Mouse (Mus musculus) stomach, adult 2 months (tissue): ENCODE measurements around the gene Mag. TPM values are rescaled to one million over a fixed set of nuclear protein-coding genes. Genes with fewer than 3 reads are reported as not detected.

Source experiments
- polyA plus RNA-seq: library from polyadenylated mRNA; depleted of rRNA; stranded (reverse); fragments of >200 nt; gene quantifications from 2 replicates; pipeline ENCODE4 v1.2.3, GENCODE M21; 2012; rRNA removed

The Mag gene
- 0.23 and 0.74 TPM in 2 replicates for polyA plus RNA-seq

DNA sequence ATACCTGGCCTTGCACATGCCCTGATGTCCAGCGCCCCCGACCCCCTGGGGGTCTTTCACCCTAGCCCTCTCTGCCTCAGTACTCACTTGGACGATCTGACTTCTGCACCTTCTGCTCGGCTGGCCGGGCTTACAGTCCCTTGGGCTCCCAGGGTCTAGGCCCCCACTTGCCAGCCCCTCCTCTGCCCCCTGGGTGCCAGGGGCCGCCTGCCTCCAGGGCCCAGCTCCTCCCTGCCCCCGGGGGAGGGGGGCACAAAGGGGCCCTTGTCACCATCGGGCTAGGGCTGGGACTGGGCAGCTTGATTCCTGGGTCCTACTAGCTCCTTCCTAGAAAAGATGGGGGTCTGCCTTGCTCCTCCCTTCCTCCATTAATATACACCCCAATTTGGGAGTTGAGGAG, at the start of gene Mag:
TSS of gene Mag (minus strand) at position 142 of the 400 bp plus-strand sequence.

DNA sequence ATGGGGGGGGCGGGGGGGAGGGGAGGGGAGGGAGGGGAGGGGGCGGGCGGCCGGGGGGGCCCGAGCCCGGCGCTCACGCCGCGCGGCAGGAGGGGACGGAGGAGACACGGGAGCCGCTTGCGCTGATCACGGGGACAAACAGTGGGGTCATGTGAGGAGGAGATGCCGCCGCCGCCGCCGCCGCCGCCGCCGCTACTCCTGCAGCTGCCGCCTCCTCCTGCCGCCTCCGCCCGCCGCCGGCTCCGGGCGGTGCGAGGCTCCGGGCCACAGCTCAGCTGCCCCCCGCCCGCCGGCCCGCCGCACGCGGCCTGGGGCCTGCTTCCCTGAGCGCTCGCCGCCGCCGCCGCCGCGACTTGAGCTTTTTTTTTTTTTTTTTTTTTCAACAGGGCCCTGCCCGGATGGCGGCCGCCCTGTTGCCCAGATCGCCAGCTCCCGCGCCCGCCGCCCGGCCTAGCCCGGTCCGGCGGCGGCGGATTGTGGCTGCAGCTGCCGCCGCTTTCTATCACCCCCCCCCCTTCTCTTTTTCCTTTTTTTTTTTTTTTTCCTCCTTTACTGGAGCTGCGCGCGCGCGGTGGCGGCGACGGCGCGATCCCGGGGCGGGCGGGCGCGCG, 42.2 kb upstream of the Mag start, which contains the start of gene Usf2:
TSS of gene Usf2 (minus strand) at position 48 of the 611 bp plus-strand sequence.

DNA sequence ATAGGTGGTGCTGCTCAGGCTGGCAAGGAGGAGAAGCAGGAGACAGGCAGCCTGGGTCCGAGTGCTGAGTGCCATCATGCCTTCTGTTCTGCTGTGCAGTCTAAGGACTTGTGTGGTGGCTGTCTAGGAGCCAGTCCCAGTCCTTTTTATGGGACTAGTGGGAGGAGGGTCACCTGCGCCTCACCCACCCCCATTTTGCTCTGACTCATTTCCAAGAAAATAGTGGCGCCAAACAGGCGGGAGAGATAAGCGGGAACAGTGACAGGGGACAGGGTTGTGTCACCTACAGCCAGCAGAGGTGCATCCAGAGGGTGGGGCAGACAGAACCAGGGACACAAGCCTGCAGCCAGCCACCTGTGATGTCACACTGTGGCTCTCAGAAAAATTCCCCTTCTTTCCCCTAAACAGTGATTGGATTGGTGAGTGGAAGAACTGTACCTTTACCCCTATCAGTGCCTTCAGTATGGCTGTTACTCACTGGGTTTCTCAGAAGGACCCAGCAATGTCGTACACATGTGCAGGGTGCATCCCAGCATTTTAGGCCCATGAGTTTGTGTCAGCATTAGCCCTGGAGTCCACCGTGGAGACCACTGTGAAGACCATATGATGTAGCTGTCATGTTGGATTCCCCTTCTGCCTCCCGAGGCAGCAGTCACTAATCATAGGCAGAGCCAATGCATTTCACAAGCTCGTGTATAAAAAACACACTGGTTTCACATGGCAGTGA, 29.4 kb upstream of the Mag start, which contains the start of gene Hamp:
TSS of gene Hamp (minus strand) at position 124 of the 727 bp plus-strand sequence.

GRCm38 (mm10) chr7:30924581-30924980, 9.9 kb upstream of the Mag start, which contains the start of gene Hamp2:
Gene Hamp2 (minus strand): TSS chr7:30924681.

GRCm38 (mm10) chr7:30880176-30880575, 34.5 kb downstream of the Mag start, which contains the start of gene Cd22:
Gene Cd22 (minus strand): TSS chr7:30880342.

GRCm38 (mm10) chr7:30861464-30861863, 53.2 kb downstream of the Mag start, which contains the start of gene Ffar1:
Gene Ffar1 (minus strand): TSS chr7:30861564.

GRCm38 (mm10) chr7:30856078-30856477, 58.6 kb downstream of the Mag start, which contains the start of gene Ffar3:
Gene Ffar3 (minus strand): TSS chr7:30856178.

Other genes starting within 250 kb of the Mag start
- 2.2 and 4.0 TPM in 2 replicates for gene Haus5, start 249.9 kb downstream of the Mag start, polyA plus RNA-seq
- gene Pmis2, start 243.3 kb downstream of the Mag start, polyA plus RNA-seq = not detected in 2 replicates
- 18.8 and 40.8 TPM in 2 replicates for gene 2200002J24Rik, start 215.9 kb downstream of the Mag start, polyA plus RNA-seq
- 1,538 and 2,919 TPM in 2 replicates for gene Atp4a, start 202.7 kb downstream of the Mag start, polyA plus RNA-seq
- gene Tmem147, start 185.3 kb downstream of the Mag start, polyA plus RNA-seq = 111 and 145 TPM in 2 replicates
- gene Gapdhs, start 171.2 kb downstream of the Mag start, polyA plus RNA-seq = not detected in 2 replicates
- 94.0 and 112 TPM in 2 replicates for gene Sbsn, start 163.4 kb downstream of the Mag start, polyA plus RNA-seq
- gene Dmkn, start 151.1 kb downstream of the Mag start, polyA plus RNA-seq = 1,147 and 1,166 TPM in 2 replicates
- 362 and 714 TPM in 2 replicates for gene Krtdap, start 127.0 kb downstream of the Mag start, polyA plus RNA-seq
- 4.2 and 4.8 TPM in 2 replicates for gene Ffar2, start 91.1 kb downstream of the Mag start, polyA plus RNA-seq
- 0.10 TPM in 1 of 2 replicates, not detected in the other for gene Ffar3, start 58.7 kb downstream of the Mag start, polyA plus RNA-seq
- gene Ffar1, start 53.3 kb downstream of the Mag start, polyA plus RNA-seq = 0.03 and 0.06 TPM in 2 replicates
- gene Cd22, start 34.5 kb downstream of the Mag start, polyA plus RNA-seq = 0.25 and 0.26 TPM in 2 replicates
- 198 and 246 TPM in 2 replicates for gene Hamp2, start 9.8 kb upstream of the Mag start, polyA plus RNA-seq
- gene Hamp, start 29.2 kb upstream of the Mag start, polyA plus RNA-seq = 3.0 and 4.3 TPM in 2 replicates
- 75.4 and 124 TPM in 2 replicates for gene Usf2, start 41.9 kb upstream of the Mag start, polyA plus RNA-seq
- gene Lsr, start 58.6 kb upstream of the Mag start, polyA plus RNA-seq = 247 and 370 TPM in 2 replicates
- gene Fam187b, start 58.9 kb upstream of the Mag start, polyA plus RNA-seq = 3.3 and 3.5 TPM in 2 replicates
- gene Fxyd5, start 127.6 kb upstream of the Mag start, polyA plus RNA-seq = 29.9 and 37.7 TPM in 2 replicates
- 4.0 and 8.9 TPM in 2 replicates for gene Fxyd7, start 136.6 kb upstream of the Mag start, polyA plus RNA-seq
- gene Fxyd1, start 142.3 kb upstream of the Mag start, polyA plus RNA-seq = 189 and 195 TPM in 2 replicates
- gene Lgi4, start 144.5 kb upstream of the Mag start, polyA plus RNA-seq = 5.3 and 7.5 TPM in 2 replicates
- 369 and 371 TPM in 2 replicates for gene Fxyd3, start 161.8 kb upstream of the Mag start, polyA plus RNA-seq
- gene Hpn, start 200.4 kb upstream of the Mag start, polyA plus RNA-seq = 37.6 and 43.8 TPM in 2 replicates
- 26.3 and 34.3 TPM in 2 replicates for gene Scn1b, start 212.1 kb upstream of the Mag start, polyA plus RNA-seq
- 69.8 and 74.7 TPM in 2 replicates for gene Gramd1a, start 241.0 kb upstream of the Mag start, polyA plus RNA-seq